Mouse (Mus musculus): Measurements from ENCODE around the gene Zfp202.

Gene Zfp202

GRCm38 (mm10) chr9:40192098-40193038, at the start of gene Zfp202:
Gene Zfp202 (plus strand): TSS chr9:40192316.
- under 1% methylated on average over 62 of the region's 63 CpGs for WGBS

- WGBS = 63% methylated on average over 4 of the region's 4 CpGs
Observed at GRCm38 (mm10) chr9:40155118-40155644, 36.9 kb upstream of the Zfp202 start.

GRCm38 (mm10) chr9:40166446-40166845, 25.7 kb upstream of the Zfp202 start:
- 79% methylated on average over 1 of the region's 1 CpGs for WGBS

- 56% methylated on average over 6 of the region's 6 CpGs for WGBS
Observed at GRCm38 (mm10) chr9:40177017-40177416, 15.1 kb upstream of the Zfp202 start.

- 89% methylated on average over 5 of the region's 5 CpGs for WGBS
Observed at GRCm38 (mm10) chr9:40180620-40181019, 11.5 kb upstream of the Zfp202 start, which contains the start of gene Olfr986. Gene Olfr986 (plus strand): TSS chr9:40180920.

- WGBS = 90% methylated on average over 2 of the region's 2 CpGs
Observed at GRCm38 (mm10) chr9:40185166-40185565, 7.0 kb upstream of the Zfp202 start.

GRCm38 (mm10) chr9:40191086-40191876, 835 bp upstream of the Zfp202 start:
- WGBS = 91% methylated on average over 8 of the region's 9 CpGs

GRCm38 (mm10) chr9:40195981-40196380, 3.9 kb downstream of the Zfp202 start:
- 79% methylated on average over 3 of the region's 3 CpGs for WGBS

- WGBS = 83% methylated on average over 5 of the region's 5 CpGs
Observed at GRCm38 (mm10) chr9:40206546-40206950, 14.4 kb downstream of the Zfp202 start.

- WGBS = 92% methylated on average over 2 of the region's 2 CpGs
Observed at GRCm38 (mm10) chr9:40210744-40211143, 18.6 kb downstream of the Zfp202 start.

GRCm38 (mm10) chr9:40214058-40214457, 21.9 kb downstream of the Zfp202 start:
- WGBS = 92% methylated on average over 5 of the region's 5 CpGs

- WGBS = 76% methylated on average over 4 of the region's 4 CpGs
Observed at GRCm38 (mm10) chr9:40216651-40217050, 24.5 kb downstream of the Zfp202 start.

- 68% methylated on average over 4 of the region's 4 CpGs for WGBS
Observed at GRCm38 (mm10) chr9:40224289-40224688, 32.2 kb downstream of the Zfp202 start.

GRCm38 (mm10) chr9:40227874-40228789, 36.0 kb downstream of the Zfp202 start:
- WGBS = 61% methylated on average over 10 of the region's 10 CpGs

- WGBS = 49% methylated on average over 6 of the region's 6 CpGs
Observed at GRCm38 (mm10) chr9:40228804-40229331, 36.8 kb downstream of the Zfp202 start.

GRCm38 (mm10) chr9:40229479-40229878, 37.4 kb downstream of the Zfp202 start:
- WGBS = 71% methylated on average over 5 of the region's 5 CpGs

GRCm38 (mm10) chr9:40231019-40231418, 38.9 kb downstream of the Zfp202 start:
- 58% methylated on average over 3 of the region's 3 CpGs for WGBS

- WGBS = 82% methylated on average over 10 of the region's 10 CpGs
Observed at GRCm38 (mm10) chr9:40234233-40235072, 42.3 kb downstream of the Zfp202 start.

- WGBS = 93% methylated on average over 7 of the region's 7 CpGs
Observed at GRCm38 (mm10) chr9:40235220-40235619, 43.1 kb downstream of the Zfp202 start.

GRCm38 (mm10) chr9:40239749-40240148, 47.6 kb downstream of the Zfp202 start:
- 57% methylated on average over 4 of the region's 4 CpGs for WGBS
